14 mouse cellular contexts compared by ENCODE assay signal in genomic region chr12:103358951-103359801, GRCm38 (mm10). TPM values are rescaled to one million over a fixed set of nuclear protein-coding genes. Genes with fewer than 3 reads are reported as not detected.
DNase-seq lines count a peak whose midpoint lies in the region; ATAC-seq and TF ChIP-seq lines count a peak whose summit lies in the region.
"Had no signal": no experiment of that assay in that cellular context is flagged by ENCODE, and none has a peak within 500 bp of the region (broad histone marks: within the 10 kb centered on the region; RNA-seq: fewer than 3 reads in every experiment).

No protein-coding gene starts in this region.

- H3K4me2 ChIP-seq in heart, embryonic 11.5 days = no peak overlapping the region
- H3K4me2 ChIP-seq in liver, postnatal 0 days (ENCODE audit: low read depth, low read length) = no peak overlapping the region
- H3K4me2 ChIP-seq in liver, embryonic 11.5 days = no peak overlapping the region
- no peak overlapping the region for H3K4me2 ChIP-seq in hindbrain, embryonic 15.5 days

- H3K4me3 ChIP-seq in heart, adult 2 months = no peak overlapping the region
- H3K4me3 ChIP-seq in heart, embryonic 11.5 days (ENCODE audit: low read depth, low read length) = no peak overlapping the region
- no peak overlapping the region for H3K4me3 ChIP-seq in liver, postnatal 0 days (ENCODE audit: low read depth, low read length)
- no peak overlapping the region for H3K4me3 ChIP-seq in liver, embryonic 11.5 days (ENCODE audit: low read depth, low read length)
- no peak overlapping the region for H3K4me3 ChIP-seq in cortical plate, adult 2 months (ENCODE audit: insufficient read depth, low read length)
- H3K4me3 ChIP-seq in hindbrain, embryonic 15.5 days = no peak overlapping the region

- TF ChIP-seq EP300 in heart, adult 2 months (IDR thresholded peaks at IDR 0.05; ENCODE audit: insufficient read depth, low read depth, low read length) = no peak
- TF ChIP-seq EP300 in liver, postnatal 0 days (IDR thresholded peaks at IDR 0.05; ENCODE audit: low read depth) = no peak

- no peaks in the 10 kb centered on the region for H3K36me3 ChIP-seq in heart, adult 2 months (ENCODE audit: control insufficient read depth, insufficient read depth, low read length)
- H3K36me3 ChIP-seq in heart, embryonic 11.5 days (ENCODE audit: control insufficient read depth, insufficient read depth, low read length) = no peaks in the 10 kb centered on the region
- H3K36me3 ChIP-seq in liver, postnatal 0 days (replicated peaks; ENCODE audit: insufficient read depth, low read length) = no peaks in the 10 kb centered on the region
- no peaks in the 10 kb centered on the region for H3K36me3 ChIP-seq in liver, embryonic 11.5 days (ENCODE audit: control insufficient read depth, insufficient read depth, low read length)
- no peaks in the 10 kb centered on the region for H3K36me3 ChIP-seq in hindbrain, embryonic 15.5 days

- ATAC-seq in heart, embryonic 11.5 days (replicated peaks; ENCODE audit: insufficient number of reproducible peaks, low FRiP score, low TSS enrichment) = no peak
- ATAC-seq in liver, postnatal 0 days = peak; percentile 64
- no peak for ATAC-seq in liver, embryonic 11.5 days (replicated peaks; ENCODE audit: low FRiP score)
- ATAC-seq in hindbrain, embryonic 15.5 days (ENCODE audit: low FRiP score, low read depth) = 0 out of 2 replicates have a peak, but pooled peaks have one; percentile 20
- no peak for ATAC-seq in cerebellum, adult (ENCODE audit: insufficient number of reproducible peaks, low FRiP score, low TSS enrichment)

- H3K4me1 ChIP-seq in heart, adult 2 months (ENCODE audit: control insufficient read depth, insufficient read depth, low read length) = peaks cover 28% of the 10 kb centered on the region
- H3K4me1 ChIP-seq in heart, embryonic 11.5 days (ENCODE audit: control insufficient read depth, insufficient read depth, low read length) = peaks cover 12% of the 10 kb centered on the region
- no peaks in the 10 kb centered on the region for H3K4me1 ChIP-seq in liver, postnatal 0 days (ENCODE audit: insufficient read depth)
- H3K4me1 ChIP-seq in liver, embryonic 11.5 days (replicated peaks; ENCODE audit: control insufficient read depth, insufficient read depth, low read length) = no peaks in the 10 kb centered on the region
- H3K4me1 ChIP-seq in cortical plate, adult 2 months (ENCODE audit: control insufficient read depth, insufficient read depth, low read length) = peaks cover 12% of the 10 kb centered on the region
- H3K4me1 ChIP-seq in hindbrain, embryonic 15.5 days (replicated peaks) = no peaks in the 10 kb centered on the region

- no peaks in the 10 kb centered on the region for H3K9me3 ChIP-seq in heart, embryonic 11.5 days (replicated peaks; ENCODE audit: control insufficient read depth, low read length)
- no peaks in the 10 kb centered on the region for H3K9me3 ChIP-seq in liver, postnatal 0 days (ENCODE audit: low read length)
- no peaks in the 10 kb centered on the region for H3K9me3 ChIP-seq in liver, embryonic 11.5 days (ENCODE audit: control insufficient read depth, low read length)
- no peaks in the 10 kb centered on the region for H3K9me3 ChIP-seq in hindbrain, embryonic 15.5 days

- H3K27ac ChIP-seq in heart, adult 2 months = peak overlapping the region; percentile 90
- H3K27ac ChIP-seq in heart, embryonic 11.5 days (ENCODE audit: low read depth, low read length) = no peak overlapping the region
- peak overlapping the region; percentile 64 for H3K27ac ChIP-seq in liver, postnatal 0 days (ENCODE audit: low read depth)
- no peak overlapping the region for H3K27ac ChIP-seq in liver, embryonic 11.5 days (ENCODE audit: low read depth, low read length)
- H3K27ac ChIP-seq in cortical plate, adult 2 months (ENCODE audit: insufficient read depth, low read length) = peak overlapping the region; percentile 51
- H3K27ac ChIP-seq in hindbrain, embryonic 15.5 days (replicated peaks) = no peak overlapping the region

- WGBS in heart, adult 2 months = 40% methylated on average over 4 of the region's 4 CpGs
- WGBS in heart, embryonic 11.5 days (ENCODE audit: insufficient replicate concordance) = 50% methylated on average over 4 of the region's 4 CpGs
- WGBS in liver, postnatal 0 days (ENCODE audit: insufficient replicate concordance) = 51% methylated on average over 4 of the region's 4 CpGs
- WGBS in liver, embryonic 11.5 days = 54% methylated on average over 4 of the region's 4 CpGs
- WGBS in hindbrain, embryonic 15.5 days = 62% methylated on average over 4 of the region's 4 CpGs

- no peak for TF ChIP-seq CTCF in heart, adult 2 months (IDR thresholded peaks at IDR 0.05)
- no peak for TF ChIP-seq CTCF in liver, postnatal 0 days (IDR thresholded peaks at IDR 0.05; ENCODE audit: low read depth)
- TF ChIP-seq CTCF in cortical plate, adult 2 months (IDR thresholded peaks at IDR 0.05; ENCODE audit: extremely low read depth, insufficient read depth, low read length) = no peak

- intact Hi-C loops in heart, adult 2 months (cut with DNase I) = no loop called here

- H3K79me2 ChIP-seq in heart, adult 2 months (replicated peaks; ENCODE audit: control insufficient read depth, insufficient read depth, low read length) = no peaks in the 10 kb centered on the region

- peak; percentile 30; the same call in 1 of the 2 replicates for TF ChIP-seq POLR2A in heart, adult 2 months (IDR thresholded peaks at IDR 0.05; ENCODE audit: insufficient read depth, low read depth, low read length)
- TF ChIP-seq POLR2A in cortical plate, adult 2 months (IDR thresholded peaks at IDR 0.05; ENCODE audit: extremely low read depth, insufficient read depth, low read length) = no peak

- peak; percentile 39 to 49 for DNase-seq in heart, adult 2 months
- DNase-seq in liver, postnatal 0 days = peak; percentile 43
- no peak for DNase-seq in liver, embryonic 11.5 days (ENCODE audit: low spot score)
- no peak for DNase-seq in adrenal gland, adult 18-20 months (ENCODE audit: low spot score in 2 of 2)
- DNase-seq: adrenal gland, adult 2 months; cerebellum, adult 11-12 months; lung, postnatal 14 days; thymus, postnatal 25 days had no signal

- H3K9ac ChIP-seq in heart, adult 2 months (ENCODE audit: low read depth, low read length) = peak overlapping the region; percentile 61
- no peak overlapping the region for H3K9ac ChIP-seq in heart, embryonic 11.5 days (ENCODE audit: low read depth, low read length)
- H3K9ac ChIP-seq in liver, postnatal 0 days (replicated peaks) = no peak overlapping the region
- H3K9ac ChIP-seq in liver, embryonic 11.5 days (ENCODE audit: low read depth, low read length) = no peak overlapping the region
- H3K9ac ChIP-seq in hindbrain, embryonic 15.5 days = no peak overlapping the region

- no peaks in the 10 kb centered on the region for H3K27me3 ChIP-seq in heart, adult 2 months (ENCODE audit: control insufficient read depth, insufficient read depth, low read length)
- H3K27me3 ChIP-seq in heart, embryonic 11.5 days (ENCODE audit: control insufficient read depth, insufficient read depth, low read length) = no peaks in the 10 kb centered on the region
- no peaks in the 10 kb centered on the region for H3K27me3 ChIP-seq in liver, postnatal 0 days (ENCODE audit: insufficient read depth, low read length)
- H3K27me3 ChIP-seq in liver, embryonic 11.5 days (replicated peaks; ENCODE audit: control insufficient read depth, insufficient read depth, low read length) = no peaks in the 10 kb centered on the region
- no peaks in the 10 kb centered on the region for H3K27me3 ChIP-seq in hindbrain, embryonic 15.5 days

RNA-seq across cellular contexts. Expression of gene Asb2, which starts 3.4 kb away (rescaled TPM):
- total RNA-seq in heart, adult 2 months (2021) = 100 to 1,000 TPM; 419 to 533 TPM
- polyA plus RNA-seq in heart, adult 2 months (2012; rRNA removed) = 505 and 541 TPM in 2 replicates
- 225 and 236 TPM in 2 replicates for polyA plus RNA-seq in heart, embryonic 11.5 days (2014; fragmentation: Nextera tagmentation; extraction: Ambion mirVana)
- 5.7 and 5.9 TPM in 2 replicates for polyA plus RNA-seq in liver, postnatal 0 days (2015; fragmentation: Nextera tagmentation; extraction: Ambion mirVana)
- polyA plus RNA-seq in liver, embryonic 11.5 days (2014; fragmentation: Nextera tagmentation; extraction: Ambion mirVana) = 1.2 and 2.8 TPM in 2 replicates
- polyA plus RNA-seq in cortical plate, adult 2 months (2012; rRNA removed) = 3.2 and 4.1 TPM in 2 replicates
- 1.0 and 1.2 TPM in 2 replicates for polyA plus RNA-seq in hindbrain, embryonic 15.5 days (2015; fragmentation: Nextera tagmentation; extraction: Ambion mirVana)
- total RNA-seq in adrenal gland, adult 18-20 months (2021) = 1 to 10 TPM in 1 of 2 experiments, under 1 TPM in 1; 0.66 to 1.4 TPM

RNA-seq across cellular contexts. Expression of gene Otub2, which starts 29.3 kb away (rescaled TPM):
- total RNA-seq in heart, adult 2 months (2021) = 1 to 10 TPM; 3.1 to 3.2 TPM
- polyA plus RNA-seq in heart, adult 2 months (2012; rRNA removed) = 4.1 and 6.4 TPM in 2 replicates
- polyA plus RNA-seq in heart, embryonic 11.5 days (2014; fragmentation: Nextera tagmentation; extraction: Ambion mirVana) = 20.1 and 24.3 TPM in 2 replicates
- 8.2 and 9.2 TPM in 2 replicates for polyA plus RNA-seq in liver, postnatal 0 days (2015; fragmentation: Nextera tagmentation; extraction: Ambion mirVana)
- polyA plus RNA-seq in liver, embryonic 11.5 days (2014; fragmentation: Nextera tagmentation; extraction: Ambion mirVana) = 15.9 and 20.2 TPM in 2 replicates
- polyA plus RNA-seq in cortical plate, adult 2 months (2012; rRNA removed) = 28.2 and 28.5 TPM in 2 replicates
- polyA plus RNA-seq in hindbrain, embryonic 15.5 days (2015; fragmentation: Nextera tagmentation; extraction: Ambion mirVana) = 22.5 and 24.0 TPM in 2 replicates
- 1 to 10 TPM; 2.5 to 3.3 TPM for total RNA-seq in adrenal gland, adult 18-20 months (2021)

RNA-seq across cellular contexts. Expression of gene Fam181a, which starts 48.4 kb away (rescaled TPM):
- not detected for total RNA-seq in heart, adult 2 months (2021)
- polyA plus RNA-seq in heart, adult 2 months (2012; rRNA removed) = not detected in 2 replicates
- not detected in 2 replicates for polyA plus RNA-seq in heart, embryonic 11.5 days (2014; fragmentation: Nextera tagmentation; extraction: Ambion mirVana)
- not detected in 2 replicates for polyA plus RNA-seq in liver, postnatal 0 days (2015; fragmentation: Nextera tagmentation; extraction: Ambion mirVana)
- not detected in 2 replicates for polyA plus RNA-seq in liver, embryonic 11.5 days (2014; fragmentation: Nextera tagmentation; extraction: Ambion mirVana)
- polyA plus RNA-seq in cortical plate, adult 2 months (2012; rRNA removed) = 3.6 and 4.2 TPM in 2 replicates
- 7.2 and 11.3 TPM in 2 replicates for polyA plus RNA-seq in hindbrain, embryonic 15.5 days (2015; fragmentation: Nextera tagmentation; extraction: Ambion mirVana)
- not detected for total RNA-seq in adrenal gland, adult 18-20 months (2021)
- total RNA-seq: adrenal gland, adult 2 months; monocyte, adult 5-6 weeks had no signal
- polyA plus RNA-seq: intestine, embryonic 14.5 days had no signal

RNA-seq across cellular contexts. Expression of gene 9330161L09Rik, which starts 48.4 kb away (rescaled TPM):
- total RNA-seq in heart, adult 2 months (2021) = 1 to 10 TPM; 1.4 to 1.6 TPM
- 0.61 and 1.00 TPM in 2 replicates for polyA plus RNA-seq in heart, adult 2 months (2012; rRNA removed)
- 0.52 and 0.53 TPM in 2 replicates for polyA plus RNA-seq in heart, embryonic 11.5 days (2014; fragmentation: Nextera tagmentation; extraction: Ambion mirVana)
- 0.14 TPM in 1 of 2 replicates, not detected in the other for polyA plus RNA-seq in liver, postnatal 0 days (2015; fragmentation: Nextera tagmentation; extraction: Ambion mirVana)
- 0.25 and 0.80 TPM in 2 replicates for polyA plus RNA-seq in liver, embryonic 11.5 days (2014; fragmentation: Nextera tagmentation; extraction: Ambion mirVana)
- 0.85 and 1.3 TPM in 2 replicates for polyA plus RNA-seq in cortical plate, adult 2 months (2012; rRNA removed)
- polyA plus RNA-seq in hindbrain, embryonic 15.5 days (2015; fragmentation: Nextera tagmentation; extraction: Ambion mirVana) = 0.97 and 1.3 TPM in 2 replicates
- 1 to 10 TPM; 1.7 to 2.1 TPM for total RNA-seq in adrenal gland, adult 18-20 months (2021)

Comparison
In these comparisons a context has a peak if more than half of its experiments do, and no peak if none do; other contexts are left out.
1. DNase-seq: peak in heart, adult 2 months (2 of 2) and liver, postnatal 0 days (single experiment); none in liver, embryonic 11.5 days (single experiment) and adrenal gland, adult 18-20 months (0 of 2).
2. H3K27ac ChIP-seq: peak in heart, adult 2 months (single experiment), liver, postnatal 0 days (single experiment) and cortical plate, adult 2 months (single experiment); none in heart, embryonic 11.5 days (single experiment), liver, embryonic 11.5 days (single experiment) and hindbrain, embryonic 15.5 days (single experiment).
3. ATAC-seq: peak in liver, postnatal 0 days (single experiment) and hindbrain, embryonic 15.5 days (single experiment); none in heart, embryonic 11.5 days (single experiment), liver, embryonic 11.5 days (single experiment) and cerebellum, adult (single experiment).
4. RNA of gene Asb2, which starts 3.4 kb away (polyA plus RNA-seq): 505 to 541 TPM in heart, adult 2 months and 225 to 236 TPM in heart, embryonic 11.5 days; 5.7 to 5.9 TPM in liver, postnatal 0 days, 3.2 to 4.1 TPM in cortical plate, adult 2 months, 1.2 to 2.8 TPM in liver, embryonic 11.5 days and 1.0 to 1.2 TPM in hindbrain, embryonic 15.5 days; every median in the first group is over 10 times any median in the second.